Mouse (Mus musculus): ENCODE data around the gene Rasgrf1. TPM values are rescaled to one million over a fixed set of nuclear protein-coding genes. Genes with fewer than 3 reads are reported as not detected.

Gene Rasgrf1
- polyA plus RNA-seq, 1 experiment from 2014 or later: 0.02 TPM

- no peaks in the 10 kb centered on the region for H3K9me3 ChIP-seq (replicated peaks; ENCODE audit: control insufficient read depth, low read length)
- H3K36me3 ChIP-seq (ENCODE audit: control insufficient read depth, insufficient read depth): no peaks in the 10 kb centered on the region
- no peak overlapping the region for H3K27ac ChIP-seq (ENCODE audit: low read length)
- ATAC-seq (ENCODE audit: low read depth): no peak
- WGBS (ENCODE audit: insufficient replicate concordance): 21% methylated on average over 14 of the region's 14 CpGs
- H3K4me1 ChIP-seq (ENCODE audit: control insufficient read depth, low read depth, low read length): no peaks in the 10 kb centered on the region
- no peaks in the 10 kb centered on the region for H3K27me3 ChIP-seq (ENCODE audit: control insufficient read depth, insufficient read depth, low read depth, low read length)
- no peak overlapping the region for H3K4me3 ChIP-seq (ENCODE audit: low read depth, low read length)
- H3K4me2 ChIP-seq (ENCODE audit: low read depth, low read length): no peak overlapping the region
- H3K9ac ChIP-seq (ENCODE audit: low read depth, low read length): no peak overlapping the region
These were observed 9.4 kb upstream of the Rasgrf1 start for GRCm38 (mm10) chr9:89900111-89900824.

DNA sequence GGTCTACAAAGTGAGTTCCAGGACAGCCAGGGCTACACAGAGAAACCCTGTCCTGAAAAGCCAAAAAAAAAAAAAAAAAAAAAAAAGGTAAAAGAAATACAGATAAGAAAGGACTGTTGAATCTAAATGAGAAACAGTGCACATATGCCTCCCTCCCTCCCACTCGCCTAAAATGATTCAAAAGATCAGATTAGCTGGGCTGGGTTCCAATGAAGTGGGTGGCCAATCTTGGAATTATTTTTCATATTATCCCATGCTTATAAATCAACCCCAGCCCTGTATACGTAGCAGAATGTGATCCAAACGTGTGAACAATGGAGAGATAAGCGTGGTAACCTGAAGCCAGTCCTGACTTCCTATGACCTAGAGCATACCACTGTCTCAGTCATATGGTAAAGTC lies 8.5 kb upstream of the Rasgrf1 start:
- no peak overlapping the region for H3K4me3 ChIP-seq (ENCODE audit: low read depth, low read length)
- no peak overlapping the region for H3K4me2 ChIP-seq (ENCODE audit: low read depth, low read length)
- 51% methylated on average over 4 of the region's 4 CpGs for WGBS (ENCODE audit: insufficient replicate concordance)
- H3K27me3 ChIP-seq (ENCODE audit: control insufficient read depth, insufficient read depth, low read depth, low read length): no peaks in the 10 kb centered on the region
- H3K9ac ChIP-seq (ENCODE audit: low read depth, low read length): no peak overlapping the region
- no peaks in the 10 kb centered on the region for H3K9me3 ChIP-seq (replicated peaks; ENCODE audit: control insufficient read depth, low read length)
- H3K27ac ChIP-seq (ENCODE audit: low read length): no peak overlapping the region
- H3K36me3 ChIP-seq (ENCODE audit: control insufficient read depth, insufficient read depth): no peaks in the 10 kb centered on the region
- ATAC-seq (ENCODE audit: low read depth): no peak
- H3K4me1 ChIP-seq (ENCODE audit: control insufficient read depth, low read depth, low read length): no peaks in the 10 kb centered on the region

DNA sequence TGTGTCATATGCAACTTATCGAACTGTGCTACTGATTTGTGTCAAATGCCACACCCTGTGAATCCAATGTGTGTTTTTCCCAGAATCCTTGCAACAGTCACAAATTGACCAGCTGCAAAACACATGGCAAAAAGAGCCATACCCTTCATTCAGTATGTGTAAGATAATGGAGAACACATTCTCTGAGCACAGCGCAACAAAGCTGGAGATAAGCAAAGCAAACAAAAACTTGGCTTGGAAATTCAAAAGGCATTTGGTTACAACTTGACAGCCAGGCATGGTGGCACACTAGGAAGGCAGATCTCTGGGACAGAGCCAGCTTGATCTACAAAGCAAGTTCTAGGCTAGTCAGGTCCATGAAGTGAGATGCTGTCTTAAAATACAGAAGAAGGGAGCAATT lies 6.9 kb upstream of the Rasgrf1 start:
- Histone ChIP-seq H3K4me1 (ENCODE audit: control insufficient read depth, low read depth, low read length) (no peaks in the 10 kb centered on the region), H3K4me3 (ENCODE audit: low read depth, low read length) (no peak overlapping the region), H3K4me2 (ENCODE audit: low read depth, low read length) (no peak overlapping the region), H3K9ac (ENCODE audit: low read depth, low read length) (no peak overlapping the region), H3K36me3 (ENCODE audit: control insufficient read depth, insufficient read depth) (no peaks in the 10 kb centered on the region), H3K9me3 (replicated peaks; ENCODE audit: control insufficient read depth, low read length) (no peaks in the 10 kb centered on the region), H3K27ac (ENCODE audit: low read length) (no peak overlapping the region), H3K27me3 (ENCODE audit: control insufficient read depth, insufficient read depth, low read depth, low read length) (peaks cover 14% of the 10 kb centered on the region)
- ATAC-seq (ENCODE audit: low read depth): no peak
- 58% methylated on average over 2 of the region's 2 CpGs for WGBS (ENCODE audit: insufficient replicate concordance)

DNA sequence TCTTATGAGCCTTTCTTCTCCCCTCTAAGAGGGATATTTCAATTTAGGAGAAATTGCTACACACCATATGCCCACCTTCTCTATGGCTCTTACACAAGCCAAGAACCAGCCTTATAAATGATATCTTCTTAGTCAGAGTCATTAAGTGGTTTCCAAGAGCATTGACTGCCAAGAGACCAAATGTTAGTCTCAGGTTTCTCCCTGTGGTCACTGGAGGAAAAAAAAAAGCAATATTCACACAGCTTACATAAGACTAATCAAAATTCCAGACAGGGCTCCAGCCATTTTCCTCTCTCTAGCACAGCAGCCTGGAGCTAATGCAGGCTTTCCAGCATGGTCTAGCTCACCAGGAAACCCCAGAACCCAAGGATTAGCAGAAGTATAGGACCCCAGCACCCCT lies 3.1 kb upstream of the Rasgrf1 start:
- H3K27me3 ChIP-seq (ENCODE audit: control insufficient read depth, insufficient read depth, low read depth, low read length): peaks cover 52% of the 10 kb centered on the region
- H3K36me3 ChIP-seq (ENCODE audit: control insufficient read depth, insufficient read depth): no peaks in the 10 kb centered on the region

DNA sequence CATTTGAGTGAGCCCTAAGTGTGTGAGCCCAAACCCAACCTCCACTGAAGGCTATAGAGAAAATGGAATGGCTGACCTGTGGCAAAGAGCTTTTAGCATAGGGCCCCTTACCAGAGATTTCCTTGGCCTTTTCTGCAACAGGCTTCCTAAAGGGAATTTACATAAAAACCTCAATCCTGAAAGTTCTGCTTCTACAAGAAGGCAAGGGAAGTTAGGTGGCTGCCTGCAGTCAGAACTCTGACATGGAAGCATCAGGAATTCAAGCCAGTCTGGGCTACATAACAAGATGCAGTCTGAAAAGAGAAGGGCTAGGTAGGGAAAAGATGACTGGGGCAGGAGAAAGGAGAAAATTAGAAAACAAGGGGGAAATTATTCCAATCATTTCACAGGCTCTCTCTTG lies 1.8 kb upstream of the Rasgrf1 start:
- Histone ChIP-seq H3K27me3 (ENCODE audit: control insufficient read depth, insufficient read depth, low read depth, low read length) (peaks cover 58% of the 10 kb centered on the region), H3K4me2 (ENCODE audit: low read depth, low read length) (no peak overlapping the region), H3K27ac (ENCODE audit: low read length) (no peak overlapping the region), H3K36me3 (ENCODE audit: control insufficient read depth, insufficient read depth) (no peaks in the 10 kb centered on the region), H3K4me3 (ENCODE audit: low read depth, low read length) (no peak overlapping the region), H3K9me3 (replicated peaks; ENCODE audit: control insufficient read depth, low read length) (no peaks in the 10 kb centered on the region), H3K9ac (ENCODE audit: low read depth, low read length) (no peak overlapping the region), H3K4me1 (ENCODE audit: control insufficient read depth, low read depth, low read length) (peaks cover 3% of the 10 kb centered on the region; the same call in 1 of the 2 replicates)
- ATAC-seq (ENCODE audit: low read depth): no peak

More for the DNA sequence above, 3.1 kb upstream of the Rasgrf1 start:
- no peak overlapping the region for H3K4me2 ChIP-seq (ENCODE audit: low read depth, low read length)
- H3K4me1 ChIP-seq (ENCODE audit: control insufficient read depth, low read depth, low read length): peaks cover 3% of the 10 kb centered on the region; the same call in 1 of the 2 replicates
- no peak for ATAC-seq (ENCODE audit: low read depth)
- H3K27ac ChIP-seq (ENCODE audit: low read length): no peak overlapping the region
- H3K4me3 ChIP-seq (ENCODE audit: low read depth, low read length): no peak overlapping the region
- no peak overlapping the region for H3K9ac ChIP-seq (ENCODE audit: low read depth, low read length)
- no peaks in the 10 kb centered on the region for H3K9me3 ChIP-seq (replicated peaks; ENCODE audit: control insufficient read depth, low read length)

DNA sequence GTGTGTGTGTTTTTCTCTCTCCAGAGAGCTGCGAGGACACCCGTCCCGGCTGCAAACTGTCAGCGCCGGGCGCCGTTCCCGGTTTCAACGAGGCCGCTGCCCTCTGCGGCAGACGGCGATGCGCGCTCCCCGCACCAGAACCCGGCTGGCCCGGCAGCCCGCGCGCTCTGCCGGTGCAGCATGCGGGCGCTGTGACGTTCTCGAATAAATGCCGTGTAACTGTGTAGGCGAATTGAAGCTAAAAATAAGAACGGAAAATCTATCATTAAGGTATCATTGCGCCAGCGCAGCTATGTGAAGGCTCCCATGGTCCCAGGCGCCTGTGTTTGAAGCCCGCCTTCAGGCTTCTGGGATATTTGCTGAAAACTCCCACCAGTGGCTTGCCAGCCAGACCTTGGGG lies 1.1 kb upstream of the Rasgrf1 start:
- peaks cover 3% of the 10 kb centered on the region; the same call in 1 of the 2 replicates for H3K4me1 ChIP-seq (ENCODE audit: control insufficient read depth, low read depth, low read length)
- H3K9me3 ChIP-seq (replicated peaks; ENCODE audit: control insufficient read depth, low read length): no peaks in the 10 kb centered on the region
- WGBS (ENCODE audit: insufficient replicate concordance): 2% methylated on average over 33 of the region's 33 CpGs
- ATAC-seq (ENCODE audit: low read depth): no peak
- H3K4me2 ChIP-seq (ENCODE audit: low read depth, low read length): peak overlapping the region; percentile 27; the same call in 1 of the 2 replicates
- no peaks in the 10 kb centered on the region for H3K36me3 ChIP-seq (ENCODE audit: control insufficient read depth, insufficient read depth)
- H3K9ac ChIP-seq (ENCODE audit: low read depth, low read length): no peak overlapping the region
- no peak overlapping the region for H3K27ac ChIP-seq (ENCODE audit: low read length)
- H3K27me3 ChIP-seq (ENCODE audit: control insufficient read depth, insufficient read depth, low read depth, low read length): peaks cover 58% of the 10 kb centered on the region
- peak overlapping the region; percentile 8; the same call in 1 of the 2 replicates for H3K4me3 ChIP-seq (ENCODE audit: low read depth, low read length)

DNA sequence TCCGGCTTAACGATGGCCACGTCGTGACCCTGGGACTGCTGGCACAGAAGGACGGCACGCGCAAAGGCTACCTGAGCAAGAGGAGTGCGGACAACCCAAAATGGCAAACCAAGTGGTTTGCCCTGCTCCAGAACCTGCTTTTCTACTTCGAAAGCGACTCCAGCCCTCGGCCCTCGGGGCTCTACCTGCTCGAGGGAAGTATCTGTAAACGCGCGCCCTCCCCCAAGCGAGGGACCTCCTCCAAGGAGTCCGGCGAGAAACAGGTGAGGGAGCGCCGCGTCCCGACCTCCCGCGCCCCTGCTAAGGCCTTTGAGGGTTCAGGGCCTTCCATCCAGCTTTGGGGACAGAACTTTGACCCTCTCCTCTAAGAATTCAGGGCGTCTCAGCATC lies 298 bp downstream of the Rasgrf1 start:
- WGBS (ENCODE audit: insufficient replicate concordance): 3% methylated on average over 26 of the region's 26 CpGs
- no peaks in the 10 kb centered on the region for H3K9me3 ChIP-seq (replicated peaks; ENCODE audit: control insufficient read depth, low read length)
- peak overlapping the region; percentile 25; the same call in 1 of the 2 replicates for H3K4me3 ChIP-seq (ENCODE audit: low read depth, low read length)
- ATAC-seq (ENCODE audit: low read depth): no peak
- peaks cover 3% of the 10 kb centered on the region; the same call in 1 of the 2 replicates for H3K4me1 ChIP-seq (ENCODE audit: control insufficient read depth, low read depth, low read length)
- H3K36me3 ChIP-seq (ENCODE audit: control insufficient read depth, insufficient read depth): no peaks in the 10 kb centered on the region
- peak overlapping the region; percentile 51; the same call in 1 of the 2 replicates for H3K4me2 ChIP-seq (ENCODE audit: low read depth, low read length)
- peaks cover 58% of the 10 kb centered on the region for H3K27me3 ChIP-seq (ENCODE audit: control insufficient read depth, insufficient read depth, low read depth, low read length)
- H3K9ac ChIP-seq (ENCODE audit: low read depth, low read length): no peak overlapping the region
- H3K27ac ChIP-seq (ENCODE audit: low read length): no peak overlapping the region

GRCm38 (mm10) chr9:89910741-89911444 lies 1.2 kb downstream of the Rasgrf1 start:
- H3K9ac ChIP-seq (ENCODE audit: low read depth, low read length): no peak overlapping the region
- H3K36me3 ChIP-seq (ENCODE audit: control insufficient read depth, insufficient read depth): no peaks in the 10 kb centered on the region
- H3K4me3 ChIP-seq (ENCODE audit: low read depth, low read length): no peak overlapping the region
- H3K4me1 ChIP-seq (ENCODE audit: control insufficient read depth, low read depth, low read length): peaks cover 3% of the 10 kb centered on the region; the same call in 1 of the 2 replicates
- H3K27ac ChIP-seq (ENCODE audit: low read length): no peak overlapping the region
- no peaks in the 10 kb centered on the region for H3K9me3 ChIP-seq (replicated peaks; ENCODE audit: control insufficient read depth, low read length)
- no peak for ATAC-seq (ENCODE audit: low read depth)
- H3K27me3 ChIP-seq (ENCODE audit: control insufficient read depth, insufficient read depth, low read depth, low read length): peaks cover 58% of the 10 kb centered on the region
- no peak overlapping the region for H3K4me2 ChIP-seq (ENCODE audit: low read depth, low read length)
- WGBS (ENCODE audit: insufficient replicate concordance): 2% methylated on average over 34 of the region's 34 CpGs

GRCm38 (mm10) chr9:89911891-89912549 lies 2.3 kb downstream of the Rasgrf1 start:
- no peaks in the 10 kb centered on the region for H3K36me3 ChIP-seq (ENCODE audit: control insufficient read depth, insufficient read depth)
- H3K27ac ChIP-seq (ENCODE audit: low read length): no peak overlapping the region
- 38% methylated on average over 5 of the region's 5 CpGs for WGBS (ENCODE audit: insufficient replicate concordance)
- ATAC-seq (ENCODE audit: low read depth): no peak
- H3K4me1 ChIP-seq (ENCODE audit: control insufficient read depth, low read depth, low read length): peaks cover 3% of the 10 kb centered on the region; the same call in 1 of the 2 replicates
- peaks cover 52% of the 10 kb centered on the region for H3K27me3 ChIP-seq (ENCODE audit: control insufficient read depth, insufficient read depth, low read depth, low read length)
- no peak overlapping the region for H3K9ac ChIP-seq (ENCODE audit: low read depth, low read length)
- no peak overlapping the region for H3K4me2 ChIP-seq (ENCODE audit: low read depth, low read length)
- H3K4me3 ChIP-seq (ENCODE audit: low read depth, low read length): no peak overlapping the region
- H3K9me3 ChIP-seq (replicated peaks; ENCODE audit: control insufficient read depth, low read length): no peaks in the 10 kb centered on the region
